Mouse (Mus musculus) embryonic facial prominence, embryonic 13.5 days (tissue): Measurements from ENCODE around the gene Kyat1. TPM values are rescaled to one million over a fixed set of nuclear protein-coding genes. Genes with fewer than 3 reads are reported as not detected.
"Not testable (repeated sequence)": the region's sequence is repeated elsewhere in the genome, so short reads cannot be mapped to it uniquely, and the experiment has no call there.

Experiments
- ATAC-seq: fragments of 200-750 bp; cut with Nextera tagmentation; 2 replicates; pipeline ENCODE4 v1.8.0; 2017; ENCODE audit warnings: low read depth; ENCODE audit not compliant: insufficient number of reproducible peaks, insufficient read depth, low FRiP score, low TSS enrichment
- H3K27ac ChIP-seq: fragments of 300-500 bp; sonication (generic); 2 replicates; pipeline ENCODE4 v1.5.1; 2015; ENCODE audit warnings: moderate library complexity, mild to moderate bottlenecking, inconsistent platforms
- H3K27me3 ChIP-seq: fragments of 300-500 bp; sonication (generic); 2 replicates; pipeline ENCODE4 v1.6.1; 2015; ENCODE audit warnings: mild to moderate bottlenecking, inconsistent platforms
- H3K36me3 ChIP-seq: fragments of 300-500 bp; sonication (generic); 2 replicates; pipeline ENCODE4 v1.6.1; 2015; ENCODE audit warnings: mild to moderate bottlenecking, inconsistent platforms
- H3K4me1 ChIP-seq: fragments of 300-500 bp; sonication (generic); 2 replicates; pipeline ENCODE4 v1.6.1; 2015; ENCODE audit warnings: inconsistent platforms
- H3K4me2 ChIP-seq: fragments of 300-500 bp; sonication (generic); 2 replicates; pipeline ENCODE4 v1.6.1; 2015; ENCODE audit warnings: moderate library complexity, mild to moderate bottlenecking, inconsistent platforms
- H3K4me3 ChIP-seq: fragments of 300-500 bp; sonication (generic); 2 replicates; pipeline ENCODE4 v1.5.1; 2015; ENCODE audit warnings: mild to moderate bottlenecking, inconsistent platforms
- H3K9ac ChIP-seq: fragments of 300-500 bp; sonication (generic); 2 replicates; pipeline ENCODE4 v1.6.1; 2015; ENCODE audit warnings: mild to moderate bottlenecking, inconsistent platforms
- H3K9me3 ChIP-seq: fragments of 300-500 bp; sonication (generic); 2 replicates; pipeline ENCODE4 v1.6.1; 2016; ENCODE audit warnings: inconsistent platforms
- WGBS: fragments of 180-500 bp; shearing (Covaris S2); methylation state at CpG from one replicate; pipeline ENCODE4 v1.1.7; 2015; ENCODE audit warnings: mixed read lengths; 5-methylcytosine and 5-hydroxymethylcytosine counted together
- polyA plus RNA-seq: library from polyadenylated mRNA; unstranded; fragments of >200 nt; fragmentation: Nextera tagmentation; extraction: Ambion mirVana; gene quantifications from 2 replicates; pipeline ENCODE4 v1.2.1, GENCODE M21; 2015

Kyat1 gene
- polyA plus RNA-seq, 1 experiment from 2014 or later: 9.4 TPM

GRCm38 (mm10) chr2:30185276-30185675 is 20.4 kb downstream of the Kyat1 start:
- no peaks in the 10 kb centered on the region for H3K4me1 ChIP-seq
- no peak overlapping the region for H3K27ac ChIP-seq
- ATAC-seq: no peak
- no peak overlapping the region for H3K4me2 ChIP-seq
- H3K36me3 ChIP-seq: peaks cover 19% of the 10 kb centered on the region
- H3K9me3 ChIP-seq: no peaks in the 10 kb centered on the region
- no peak overlapping the region for H3K4me3 ChIP-seq
- H3K27me3 ChIP-seq: no peaks in the 10 kb centered on the region
- 85% methylated on average over 6 of the region's 6 CpGs for WGBS
- H3K9ac ChIP-seq: no peak overlapping the region

GRCm38 (mm10) chr2:30183721-30184120 is 21.9 kb downstream of the Kyat1 start:
- ATAC-seq: no peak
- H3K4me2 ChIP-seq: no peak overlapping the region
- no peaks in the 10 kb centered on the region for H3K4me1 ChIP-seq
- no peak overlapping the region for H3K9ac ChIP-seq
- no peaks in the 10 kb centered on the region for H3K9me3 ChIP-seq
- no peak overlapping the region for H3K4me3 ChIP-seq
- no peak overlapping the region for H3K27ac ChIP-seq
- H3K27me3 ChIP-seq: no peaks in the 10 kb centered on the region
- H3K36me3 ChIP-seq: peaks cover 19% of the 10 kb centered on the region
- 74% methylated on average over 3 of the region's 3 CpGs for WGBS

DNA sequence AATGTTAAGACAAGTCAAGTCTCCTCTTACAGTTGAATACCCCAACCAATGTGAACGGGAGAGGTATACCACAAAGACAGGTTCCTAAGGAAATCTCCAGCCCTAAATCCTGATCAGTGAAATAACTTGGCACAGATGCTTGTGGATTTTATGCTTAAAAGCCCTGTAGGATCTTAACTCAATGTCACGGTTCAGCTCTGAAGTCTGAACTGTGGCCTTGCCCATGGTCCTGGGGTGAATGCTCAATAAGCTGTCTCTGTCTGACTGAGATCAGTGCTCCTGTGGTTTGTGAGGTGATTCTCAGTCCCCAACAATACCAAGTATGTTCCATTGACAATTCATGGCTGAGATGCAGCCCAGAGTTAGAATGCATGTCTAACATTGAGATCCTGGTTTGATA is 23.2 kb downstream of the Kyat1 start:
- Histone ChIP-seq H3K9me3 (no peaks in the 10 kb centered on the region), H3K4me2 (no peak overlapping the region), H3K27me3 (no peaks in the 10 kb centered on the region), H3K4me3 (no peak overlapping the region), H3K4me1 (peaks cover 5% of the 10 kb centered on the region), H3K36me3 (peaks cover 19% of the 10 kb centered on the region), H3K9ac (no peak overlapping the region), H3K27ac (no peak overlapping the region)
- no peak for ATAC-seq
- 65% methylated on average over 2 of the region's 2 CpGs for WGBS

DNA sequence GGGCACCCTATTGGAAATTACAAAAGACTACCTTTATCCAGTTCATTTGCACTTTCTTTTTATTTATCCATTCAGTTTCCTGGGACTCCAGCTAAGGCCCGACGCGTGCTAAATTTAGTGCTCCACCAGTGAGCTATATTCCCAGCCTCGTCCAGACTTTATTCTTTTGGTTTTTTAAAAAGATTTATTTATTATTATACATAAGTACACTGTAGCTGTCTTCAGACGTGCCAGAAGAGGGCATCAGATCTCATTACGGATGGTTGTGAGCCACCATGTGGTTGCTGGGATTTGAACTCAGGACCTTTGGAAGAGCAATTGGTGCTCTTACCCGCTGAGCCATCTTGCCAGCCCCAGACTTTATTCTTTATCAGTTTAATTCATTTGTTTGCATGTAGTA is 26.9 kb downstream of the Kyat1 start:
- H3K27me3 ChIP-seq, H3K9ac ChIP-seq, ATAC-seq, H3K27ac ChIP-seq, H3K9me3 ChIP-seq: not testable (repeated sequence)
- peak overlapping the region; percentile 80 for H3K4me2 ChIP-seq
- WGBS: 59% methylated on average over 7 of the region's 7 CpGs
- H3K4me3 ChIP-seq: peak overlapping the region; percentile 86
- peaks cover 12% of the 10 kb centered on the region for H3K4me1 ChIP-seq
- peaks cover 35% of the 10 kb centered on the region for H3K36me3 ChIP-seq

DNA sequence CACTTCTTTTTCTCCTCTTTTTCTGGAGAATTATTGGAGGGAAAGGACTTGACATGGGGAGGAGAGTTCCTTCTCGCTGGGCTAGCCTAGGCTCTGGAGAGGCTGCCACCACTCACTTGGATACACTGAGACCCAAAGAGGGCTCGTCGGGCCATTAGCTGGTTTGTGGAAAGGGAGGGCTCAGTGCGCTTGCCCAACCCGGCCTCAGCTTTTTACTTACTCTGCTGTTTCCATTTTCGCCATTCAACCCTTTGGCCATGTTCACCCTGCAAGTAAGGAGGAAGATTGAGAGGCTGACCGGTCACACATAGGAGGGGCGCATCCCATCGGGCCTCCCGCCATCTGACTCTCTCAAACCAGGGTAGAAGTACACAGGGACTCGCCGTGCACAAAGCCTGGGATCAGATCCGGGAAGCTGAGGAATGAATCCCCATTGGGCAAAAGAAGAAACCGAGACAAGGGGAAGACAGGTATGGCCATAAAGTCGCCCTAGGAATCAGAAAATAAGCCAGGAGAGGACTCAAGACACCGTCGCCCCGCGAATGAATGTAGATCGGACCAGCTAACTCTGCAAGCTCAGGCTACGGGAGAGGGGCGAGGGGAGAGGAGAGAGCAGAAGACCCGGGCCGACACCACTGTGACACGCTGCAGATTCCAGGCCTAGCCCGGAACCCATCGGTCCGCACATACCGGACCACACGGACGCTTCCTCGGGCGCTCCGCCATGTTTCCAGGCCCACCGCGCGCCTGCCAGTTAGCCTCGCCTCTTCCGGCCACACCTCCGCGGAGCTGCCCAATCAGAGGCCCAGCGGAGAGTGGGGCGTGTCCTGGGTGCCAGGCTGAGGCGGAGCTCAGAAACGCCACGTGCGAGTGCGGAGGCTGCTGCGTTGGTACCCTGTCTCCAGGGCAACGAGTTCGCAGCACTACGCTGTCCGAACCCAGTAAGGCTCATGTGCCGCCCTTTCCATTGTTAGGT is 27.7 kb downstream of the Kyat1 start, which contains the start of gene Spout1:
TSS of gene Spout1 (minus strand) at position 760 of the 976 bp plus-strand sequence.
- Histone ChIP-seq H3K36me3 (peaks cover 43% of the 10 kb centered on the region), H3K4me2 (peak within 1 kb of the TSS; percentile 80), H3K9me3 (no peaks in the 10 kb centered on the region), H3K27ac (peak within 1 kb of the TSS; percentile 51; the same call in 1 of the 2 replicates), H3K27me3 (no peaks in the 10 kb centered on the region; the same call in 1 of the 2 replicates), H3K9ac (peak within 1 kb of the TSS; percentile 90), H3K4me1 (peaks cover 15% of the 10 kb centered on the region), H3K4me3 (peak within 1 kb of the TSS; percentile 86)
- 2% methylated on average over 54 of the region's 54 CpGs for WGBS
- peak; percentile 98 for ATAC-seq

GRCm38 (mm10) chr2:30176561-30176960 is 29.1 kb downstream of the Kyat1 start:
- H3K27me3 ChIP-seq: no peaks in the 10 kb centered on the region; the same call in 1 of the 2 replicates
- no peak overlapping the region for H3K9ac ChIP-seq
- H3K36me3 ChIP-seq: peaks cover 47% of the 10 kb centered on the region
- WGBS: 92% methylated on average over 2 of the region's 2 CpGs
- H3K27ac ChIP-seq: no peak overlapping the region
- H3K4me2 ChIP-seq: 0 out of 2 replicates have a peak overlapping the region, but pooled peaks have one; percentile 80
- H3K4me1 ChIP-seq: peaks cover 21% of the 10 kb centered on the region
- 0 out of 2 replicates have a peak overlapping the region, but pooled peaks have one; percentile 86 for H3K4me3 ChIP-seq
- H3K9me3 ChIP-seq: no peaks in the 10 kb centered on the region
- no peak for ATAC-seq

DNA sequence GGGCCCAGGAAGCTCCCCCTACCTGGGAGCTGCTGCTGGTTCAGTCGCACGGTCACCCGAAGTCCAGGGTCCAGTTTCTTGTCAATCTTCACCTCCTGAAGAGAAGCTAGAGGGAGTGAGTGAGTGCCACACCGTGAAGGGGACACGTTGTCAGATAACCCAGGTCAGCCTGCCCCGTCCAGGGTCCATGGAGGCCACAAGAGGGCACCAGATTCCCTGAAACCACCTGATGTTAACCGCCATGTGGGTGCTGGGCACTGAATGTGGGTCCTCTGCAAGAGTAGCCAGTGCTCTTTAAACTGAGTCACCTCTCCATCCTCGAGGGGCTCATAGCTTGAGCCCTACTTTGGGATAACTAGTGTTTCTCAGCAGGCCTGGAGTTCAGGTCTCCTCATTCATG is 29.8 kb downstream of the Kyat1 start:
- Histone ChIP-seq H3K27ac (no peak overlapping the region), H3K27me3 (no peaks in the 10 kb centered on the region; the same call in 1 of the 2 replicates), H3K4me1 (peaks cover 25% of the 10 kb centered on the region), H3K9ac (no peak overlapping the region), H3K4me3 (no peak overlapping the region), H3K9me3 (no peaks in the 10 kb centered on the region), H3K4me2 (no peak overlapping the region), H3K36me3 (peaks cover 47% of the 10 kb centered on the region)
- ATAC-seq: no peak
- 91% methylated on average over 8 of the region's 8 CpGs for WGBS

DNA sequence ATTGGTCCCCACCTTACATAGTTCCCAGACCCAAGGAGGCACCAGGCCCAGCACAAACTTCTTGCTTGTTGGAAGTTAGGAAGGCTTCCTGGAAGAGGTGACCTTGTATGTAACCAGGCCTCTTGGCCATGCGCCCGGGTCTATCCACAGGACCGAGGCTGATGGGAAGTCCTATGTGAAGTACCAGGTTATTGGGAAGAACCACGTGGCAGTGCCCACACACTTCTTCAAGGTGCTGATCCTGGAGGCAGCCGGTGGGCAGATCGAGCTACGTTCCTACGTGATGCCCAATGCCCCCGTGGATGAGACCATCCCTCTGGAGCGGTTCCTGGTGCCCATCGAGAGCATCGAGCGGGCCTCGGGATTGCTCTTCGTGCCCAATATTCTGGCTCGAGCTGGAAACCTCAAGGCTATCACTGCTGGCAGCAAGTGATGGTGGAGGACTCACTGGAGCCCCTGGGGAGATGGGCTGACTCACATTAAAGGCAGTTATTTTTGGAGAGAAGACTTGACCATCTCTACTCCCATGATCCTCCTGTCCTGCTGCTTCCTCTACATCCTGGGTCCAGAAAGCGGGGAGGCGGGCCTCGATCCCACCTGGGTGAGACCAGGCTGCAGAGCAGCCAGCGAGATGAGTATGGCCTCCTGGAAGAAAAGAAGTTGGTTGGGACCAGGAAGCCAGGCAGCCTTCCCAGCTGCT is 32.0 kb downstream of the Kyat1 start:
- peaks cover 25% of the 10 kb centered on the region for H3K4me1 ChIP-seq
- H3K27me3 ChIP-seq: no peaks in the 10 kb centered on the region; the same call in 1 of the 2 replicates
- no peak overlapping the region for H3K9ac ChIP-seq
- H3K4me2 ChIP-seq: no peak overlapping the region
- no peaks in the 10 kb centered on the region for H3K9me3 ChIP-seq
- ATAC-seq: no peak
- no peak overlapping the region for H3K4me3 ChIP-seq
- WGBS: 94% methylated on average over 20 of the region's 20 CpGs
- H3K27ac ChIP-seq: no peak overlapping the region
- H3K36me3 ChIP-seq: peaks cover 47% of the 10 kb centered on the region

GRCm38 (mm10) chr2:30171997-30172382 is 33.7 kb downstream of the Kyat1 start:
- Histone ChIP-seq H3K27ac (peak overlapping the region; percentile 85), H3K36me3 (peaks cover 45% of the 10 kb centered on the region), H3K4me3 (peak overlapping the region; percentile 69), H3K27me3 (no peaks in the 10 kb centered on the region; the same call in 1 of the 2 replicates), H3K4me2 (peak overlapping the region; percentile 95), H3K9ac (peak overlapping the region; percentile 79), H3K4me1 (peaks cover 16% of the 10 kb centered on the region), H3K9me3 (peaks cover 2% of the 10 kb centered on the region; the same call in 1 of the 2 replicates)
- ATAC-seq: peak; percentile 5; the same call in 1 of the 2 replicates
- WGBS: 1% methylated on average over 19 of the region's 19 CpGs

DNA sequence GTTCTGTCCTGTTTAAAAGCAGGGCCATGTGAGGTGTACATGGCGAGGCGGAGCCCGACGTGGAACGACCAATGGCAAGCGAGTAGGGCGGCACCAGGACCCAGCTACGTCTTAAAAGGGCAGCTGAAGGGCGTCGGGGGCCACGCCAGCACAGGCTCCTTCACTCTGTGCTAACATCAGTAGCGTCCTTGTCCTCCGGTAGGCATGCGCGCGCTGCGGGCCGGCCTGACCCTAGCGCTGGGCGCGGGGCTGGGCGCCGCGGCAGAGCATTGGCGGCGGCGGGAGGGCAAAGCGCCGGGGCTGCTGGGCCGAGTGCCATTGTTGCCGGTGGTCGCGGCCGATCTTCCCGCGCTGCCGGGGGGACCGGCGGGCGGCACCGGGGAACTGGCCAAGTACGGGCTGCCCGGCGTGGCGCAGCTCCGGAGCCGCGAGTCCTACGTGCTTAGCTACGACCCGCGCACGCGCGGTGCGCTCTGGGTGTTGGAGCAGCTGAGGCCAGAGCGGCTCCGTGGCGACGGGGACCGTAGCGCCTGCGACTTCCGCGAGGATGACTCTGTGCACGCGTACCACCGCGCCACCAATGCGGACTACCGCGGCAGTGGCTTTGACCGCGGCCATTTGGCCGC is 34.2 kb downstream of the Kyat1 start, which contains the start of gene Endog:
TSS of gene Endog (plus strand) at position 123 of the 626 bp plus-strand sequence.
- H3K9me3 ChIP-seq: peaks cover 7% of the 10 kb centered on the region; the same call in 1 of the 2 replicates
- H3K9ac ChIP-seq: peak within 1 kb of the TSS; percentile 79
- peak within 1 kb of the TSS; percentile 69 for H3K4me3 ChIP-seq
- ATAC-seq: peak; percentile 83
- H3K36me3 ChIP-seq: peaks cover 40% of the 10 kb centered on the region
- under 1% methylated on average over 75 of the region's 75 CpGs for WGBS
- H3K27ac ChIP-seq: peak within 1 kb of the TSS; percentile 85
- H3K27me3 ChIP-seq: no peaks in the 10 kb centered on the region; the same call in 1 of the 2 replicates
- peak within 1 kb of the TSS; percentile 95 for H3K4me2 ChIP-seq
- H3K4me1 ChIP-seq: peaks cover 13% of the 10 kb centered on the region

GRCm38 (mm10) chr2:30166677-30167076 is 39.0 kb downstream of the Kyat1 start:
- Histone ChIP-seq H3K27me3 (no peaks in the 10 kb centered on the region), H3K27ac (no peak overlapping the region), H3K9ac (no peak overlapping the region), H3K4me3 (no peak overlapping the region), H3K36me3 (no peaks in the 10 kb centered on the region), H3K4me2 (no peak overlapping the region), H3K9me3 (peaks cover 12% of the 10 kb centered on the region), H3K4me1 (0 out of 2 replicates have a peak, but pooled peaks cover 3% of the 10 kb centered on the region)
- ATAC-seq: no peak
- 61% methylated on average over 4 of the region's 4 CpGs for WGBS
